Mouse (Mus musculus) erythroblast, embryonic 14.5 days (primary cell): ENCODE results near the gene Ccl7.

Experiments used
- GATA1 ChIP-seq: IDR thresholded peaks from 2 replicates; pipeline ENCODE4 v1.6.1; 2012; ENCODE audit warnings: low read length, inconsistent platforms, mixed read lengths
- TAL1 ChIP-seq: IDR thresholded peaks from 3 replicates; pipeline ENCODE4 v1.6.1; 2012; ENCODE audit warnings: low read length, inconsistent platforms, mixed read lengths

DNA sequence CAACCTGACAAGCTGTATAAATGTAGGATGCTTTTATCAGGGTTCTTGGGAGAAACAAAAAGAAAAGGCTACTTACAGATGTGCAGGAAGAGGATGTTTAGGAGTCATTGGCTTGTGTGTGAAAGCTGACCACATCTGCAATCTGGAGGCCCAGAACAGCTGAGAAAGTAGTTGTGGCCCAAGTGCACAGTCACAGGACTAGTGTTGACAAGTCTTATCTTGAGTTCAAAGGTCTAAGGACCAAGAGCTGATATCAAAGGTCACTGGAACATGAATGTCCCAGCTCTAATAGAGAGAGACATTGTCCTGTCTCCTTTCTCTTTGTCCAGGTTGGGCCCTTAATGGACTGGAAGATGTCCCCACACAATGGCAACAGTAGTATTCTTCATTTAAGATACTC is 25.7 kb upstream of the Ccl7 start:
- TF ChIP-seq TAL1 (no peak), GATA1 (no peak)
